Mouse (Mus musculus): ENCODE data around the gene Gm21974. TPM values are rescaled to one million over a fixed set of nuclear protein-coding genes. Genes with fewer than 3 reads are reported as not detected.
"Not testable (repeated sequence)": the region's sequence is repeated elsewhere in the genome, so short reads cannot be mapped to it uniquely, and the experiment has no call there.

The Gm21974 gene
- polyA plus RNA-seq, 1 experiment, result not detected

DNA sequence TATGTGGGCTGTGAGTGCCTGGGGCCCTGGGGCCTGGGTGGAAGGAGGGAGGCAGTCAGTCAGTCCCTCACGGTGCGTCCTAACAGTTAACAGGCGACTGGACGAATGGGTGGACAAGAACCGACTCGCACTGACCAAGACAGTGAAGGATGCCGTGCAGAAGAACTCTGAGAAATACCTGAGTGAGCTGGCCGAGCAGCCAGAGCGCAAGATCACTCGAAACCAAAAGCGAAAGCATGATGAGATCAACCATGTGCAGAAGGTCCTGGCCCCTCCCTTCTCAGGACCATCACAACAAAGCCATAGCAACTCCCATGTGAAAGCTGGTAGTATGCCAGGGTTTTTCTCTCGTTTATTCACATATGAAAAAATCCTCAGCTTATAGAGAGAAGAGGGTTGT, 20.0 kb upstream of the Gm21974 start:
- DNase-seq (ENCODE audit: low read depth), result no peak

GRCm38 (mm10) chr7:127912938-127913337, 17.7 kb upstream of the Gm21974 start:
- no peak for DNase-seq (ENCODE audit: low read depth)

GRCm38 (mm10) chr7:127912190-127912871, 17.1 kb upstream of the Gm21974 start, which contains the start of gene Kat8:
Kat8 (plus strand) TSS chr7:127912516.
- DNase-seq (ENCODE audit: low read depth), result no peak

DNA sequence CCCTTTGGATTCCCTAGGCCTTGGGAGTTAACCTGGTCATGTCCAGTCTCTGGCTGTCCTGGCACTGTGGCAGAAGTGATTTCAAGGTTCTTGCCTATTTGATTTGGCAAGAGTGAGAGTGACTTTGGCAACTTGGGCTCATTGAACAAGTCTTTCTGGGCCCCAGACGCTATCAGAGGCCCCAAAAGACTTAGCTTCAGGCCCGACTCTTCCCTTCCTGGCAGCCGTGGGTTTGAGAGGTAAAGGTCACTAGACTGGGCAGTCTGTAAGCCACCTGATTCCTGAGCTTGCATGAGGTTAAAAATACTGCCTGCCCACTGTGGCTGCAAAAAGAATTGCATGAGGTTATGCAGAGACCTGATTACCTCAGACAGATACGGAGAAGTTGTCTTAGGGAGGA, 13.4 kb upstream of the Gm21974 start:
- DNase-seq (ENCODE audit: low read depth), result no peak

DNA sequence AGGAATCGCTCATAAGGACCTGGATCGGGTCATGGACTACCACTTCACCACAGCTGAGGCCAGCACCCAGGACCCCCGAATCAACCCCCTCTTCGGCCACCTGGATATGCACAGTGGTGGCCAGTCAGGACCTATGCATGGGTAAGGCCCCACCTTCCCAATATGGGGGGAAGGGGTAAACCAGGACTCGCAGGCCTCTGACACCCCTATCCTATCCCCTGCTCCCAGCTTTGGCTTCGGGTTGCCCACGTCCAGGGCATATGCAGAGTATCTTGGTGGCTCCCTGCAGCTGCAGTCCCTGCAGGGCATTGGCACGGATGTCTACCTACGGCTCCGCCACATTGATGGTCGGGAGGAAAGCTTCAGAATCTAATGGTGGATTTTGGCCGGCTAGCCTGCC, 12.7 kb upstream of the Gm21974 start:
- DNase-seq (ENCODE audit: low read depth), result no peak

GRCm38 (mm10) chr7:127903971-127904796, 8.9 kb upstream of the Gm21974 start, which contains the start of gene Bckdk:
Bckdk (plus strand) TSS chr7:127904082.
- no peak for DNase-seq (ENCODE audit: low read depth)

DNA sequence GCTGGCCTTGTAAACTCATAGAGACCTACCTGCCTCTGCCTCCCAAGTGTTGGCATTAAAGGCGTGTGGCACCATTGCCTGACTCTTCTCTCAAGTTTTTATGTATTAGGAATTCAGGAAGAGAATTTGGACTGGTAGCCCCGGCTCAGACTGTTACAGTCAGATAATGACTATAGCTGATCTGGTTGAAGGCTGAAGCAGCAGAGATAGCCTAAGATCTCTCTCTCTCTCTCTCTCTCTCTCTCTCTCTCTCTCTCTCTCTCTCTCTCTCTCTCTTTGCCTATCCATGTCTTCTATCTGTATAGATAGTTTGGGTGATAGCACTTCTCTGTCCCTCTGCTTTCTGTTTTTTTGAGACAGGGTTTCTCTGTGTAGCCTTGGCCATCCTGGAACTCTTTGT, 6.5 kb upstream of the Gm21974 start:
- DNase-seq (ENCODE audit: low read depth), result no peak

- no peak for DNase-seq (ENCODE audit: low read depth)
These were observed 4.7 kb upstream of the Gm21974 start for GRCm38 (mm10) chr7:127899997-127900396.

GRCm38 (mm10) chr7:127898179-127898956, 3.1 kb upstream of the Gm21974 start:
- no peak for DNase-seq (ENCODE audit: low read depth)

DNA sequence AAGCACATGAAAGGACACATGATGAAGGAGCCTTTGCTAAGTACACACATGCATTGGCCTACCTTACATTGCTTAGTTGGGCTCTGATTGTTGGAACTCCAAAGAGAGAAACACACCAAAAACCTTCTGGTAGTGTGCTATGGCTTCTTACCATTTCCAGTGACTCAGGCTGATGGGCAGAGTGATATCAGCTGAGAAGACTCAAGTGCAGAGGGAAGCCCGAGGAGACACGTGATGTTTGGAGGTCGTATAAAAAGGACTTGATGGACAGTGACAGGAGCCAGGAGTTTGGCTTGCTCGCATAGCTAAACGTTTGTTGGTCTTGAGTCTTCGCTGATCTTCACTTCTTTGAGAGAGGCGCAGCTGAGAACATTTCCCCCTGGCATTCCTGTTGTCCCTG, 2.3 kb upstream of the Gm21974 start:
- DNase-seq (ENCODE audit: low read depth), result no peak

DNA sequence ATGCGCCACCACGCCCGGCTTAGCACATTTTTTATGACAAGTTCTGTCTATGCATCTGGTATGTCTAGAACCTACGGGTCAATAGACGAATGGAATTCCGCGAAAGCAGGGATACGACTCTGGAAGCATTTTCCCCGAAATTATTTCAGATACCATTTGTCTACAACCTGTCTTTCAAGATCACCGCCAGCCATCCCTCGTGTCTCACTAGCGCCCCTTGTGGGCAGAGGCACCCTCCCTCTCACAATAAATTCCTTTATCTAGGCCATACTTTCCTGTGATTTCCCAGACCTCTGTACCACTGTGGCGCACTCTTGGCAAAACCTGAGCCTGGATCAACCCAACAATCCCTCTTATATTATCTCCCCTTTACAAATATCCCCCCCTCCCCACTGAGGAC, 1.1 kb upstream of the Gm21974 start:
- no peak for DNase-seq (ENCODE audit: low read depth)

DNA sequence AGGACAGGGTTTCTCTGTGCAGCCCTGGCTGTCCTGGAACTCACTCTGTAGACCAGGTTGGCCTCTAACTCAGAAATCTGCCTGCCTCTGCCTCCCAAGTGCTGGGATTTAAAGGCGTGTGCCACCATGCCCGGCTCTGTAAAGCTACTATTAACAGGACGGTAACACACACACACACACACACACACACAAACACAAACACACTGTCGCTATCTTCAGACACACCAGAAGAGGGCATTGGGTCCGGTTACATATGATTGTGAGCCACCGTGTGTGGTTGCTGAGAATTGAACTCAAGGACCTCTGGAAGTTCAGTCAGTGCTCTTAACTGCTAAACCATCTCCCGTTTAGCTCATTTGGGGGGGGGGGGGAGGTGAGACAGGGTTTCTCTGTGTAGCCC, 637 bp upstream of the Gm21974 start:
- not testable (repeated sequence) for DNase-seq (ENCODE audit: low read depth)

GRCm38 (mm10) chr7:127894480-127894879, 774 bp downstream of the Gm21974 start:
- no peak for DNase-seq (ENCODE audit: low read depth)

GRCm38 (mm10) chr7:127890798-127891197, 4.5 kb downstream of the Gm21974 start, which contains the start of gene Prss53:
Prss53 (minus strand) TSS chr7:127890970.
- DNase-seq (ENCODE audit: low read depth), result no peak

GRCm38 (mm10) chr7:127888821-127889220, 6.4 kb downstream of the Gm21974 start:
- no peak for DNase-seq (ENCODE audit: low read depth)

DNA sequence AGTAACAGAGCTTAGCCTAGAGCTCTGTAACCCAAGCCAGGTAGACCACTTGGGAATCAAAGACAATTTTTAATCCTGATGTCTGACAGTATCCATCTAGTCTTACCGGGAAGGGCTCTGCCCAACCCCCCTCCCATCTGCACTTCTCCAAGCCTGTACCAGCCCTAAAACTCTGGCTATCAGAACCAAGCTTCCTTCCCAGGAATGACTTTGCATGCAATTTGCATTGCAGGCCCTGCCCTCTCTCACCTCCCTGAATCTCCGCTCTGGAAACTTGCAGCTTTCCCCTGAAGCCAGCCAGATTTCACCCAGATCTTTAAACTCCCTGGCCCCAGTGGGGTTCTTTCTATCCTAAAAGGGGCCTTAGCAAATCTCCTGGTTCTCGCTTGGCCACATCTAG, 7.5 kb downstream of the Gm21974 start:
- no peak for DNase-seq (ENCODE audit: low read depth)

DNA sequence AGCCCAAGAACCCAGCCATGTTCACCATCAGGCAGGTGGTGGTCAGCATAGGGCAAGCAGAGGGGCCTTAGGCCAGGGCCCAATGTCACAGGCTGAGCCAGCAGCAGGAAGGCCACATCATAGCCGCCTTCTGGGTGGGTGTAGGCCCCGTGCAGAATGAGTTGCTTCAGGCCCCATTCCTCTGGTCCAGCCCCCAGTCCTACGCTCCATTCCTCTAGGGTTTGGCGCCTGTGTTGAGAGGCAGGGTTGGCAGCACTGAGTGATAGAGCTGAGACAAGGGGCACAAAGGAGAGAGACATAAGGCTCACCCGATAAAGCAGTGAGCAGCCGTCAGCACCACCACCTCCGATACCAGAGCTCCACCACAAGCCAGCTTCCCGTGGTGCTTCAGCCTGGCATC, 8.1 kb downstream of the Gm21974 start:
- DNase-seq (ENCODE audit: low read depth), result no peak

DNA sequence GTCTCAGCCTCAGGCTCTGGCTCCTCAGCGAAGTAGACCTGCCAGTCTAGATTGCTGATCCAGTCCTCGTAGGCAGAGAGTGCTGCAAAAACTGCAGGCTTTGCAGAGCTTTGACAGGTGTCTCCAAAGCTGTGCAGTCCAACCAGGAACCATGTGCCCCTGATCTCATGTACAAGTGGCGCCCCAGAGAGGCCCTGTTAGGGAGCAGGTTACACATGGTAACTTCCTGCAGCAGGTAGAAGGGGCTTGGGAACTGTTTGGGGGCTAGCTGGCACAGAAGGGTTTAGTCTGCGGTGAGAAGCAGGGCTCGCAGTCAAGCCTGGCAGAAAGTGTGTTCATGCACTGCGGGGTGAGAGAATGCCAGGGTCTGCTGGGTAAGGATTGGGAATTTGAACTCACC, 8.7 kb downstream of the Gm21974 start:
- no peak for DNase-seq (ENCODE audit: low read depth)

- DNase-seq (ENCODE audit: low read depth), result no peak
These were observed 9.3 kb downstream of the Gm21974 start for GRCm38 (mm10) chr7:127885951-127886350.

- no peak for DNase-seq (ENCODE audit: low read depth)
These were observed 14.8 kb downstream of the Gm21974 start for GRCm38 (mm10) chr7:127880431-127880830.

DNA sequence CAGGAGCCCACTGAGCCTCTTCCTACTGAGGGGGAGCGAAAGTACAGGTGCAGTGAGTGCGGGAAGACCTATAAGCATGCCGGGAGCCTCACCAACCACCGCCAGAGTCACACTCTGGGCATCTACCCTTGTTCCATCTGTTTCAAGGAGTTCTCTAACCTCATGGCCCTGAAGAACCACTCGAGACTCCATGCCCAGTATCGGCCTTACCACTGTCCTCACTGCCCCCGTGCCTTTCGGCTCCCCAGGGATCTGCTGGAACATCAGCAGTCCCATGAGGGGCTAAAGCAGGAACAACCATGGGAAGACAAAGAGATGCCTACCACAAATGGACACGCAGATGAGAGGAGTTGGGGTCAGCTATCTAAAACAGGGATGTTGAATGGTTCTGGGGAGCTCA, 16.0 kb downstream of the Gm21974 start:
- no peak for DNase-seq (ENCODE audit: low read depth)
